Mouse (Mus musculus): ENCODE measurements around the gene Efna4. TPM values are rescaled to one million over a fixed set of nuclear protein-coding genes. Genes with fewer than 3 reads are reported as not detected.

Gene Efna4
- polyA plus RNA-seq, 1 experiment from 2014 or later, result 24.6 TPM

GRCm38 (mm10) chr3:89330948-89331347, 6.9 kb downstream of the Efna4 start:
- H3K4me2 ChIP-seq, result no peak overlapping the region
- no peak overlapping the region for H3K9ac ChIP-seq
- no peak for TF ChIP-seq CTCF (IDR thresholded peaks at IDR 0.05; ENCODE audit: low read depth)
- H3K4me3 ChIP-seq (ENCODE audit: low read depth, low read length), result no peak overlapping the region
- H3K27ac ChIP-seq (ENCODE audit: low read depth), result no peak overlapping the region
- peaks cover 25% of the 10 kb centered on the region for H3K36me3 ChIP-seq (ENCODE audit: insufficient read depth)
- no peak for ATAC-seq (ENCODE audit: insufficient read depth)
- H3K4me1 ChIP-seq (ENCODE audit: insufficient read depth), result 0 out of 2 replicates have a peak, but pooled peaks cover 2% of the 10 kb centered on the region
- 20% methylated on average over 10 of the region's 10 CpGs for WGBS
- DNase-seq, result peak; percentile 37
- no peaks in the 10 kb centered on the region; the same call in 1 of the 2 replicates for H3K27me3 ChIP-seq (ENCODE audit: insufficient read depth, low read length)
- H3K9me3 ChIP-seq (ENCODE audit: low read depth, low read length), result no peaks in the 10 kb centered on the region

DNA sequence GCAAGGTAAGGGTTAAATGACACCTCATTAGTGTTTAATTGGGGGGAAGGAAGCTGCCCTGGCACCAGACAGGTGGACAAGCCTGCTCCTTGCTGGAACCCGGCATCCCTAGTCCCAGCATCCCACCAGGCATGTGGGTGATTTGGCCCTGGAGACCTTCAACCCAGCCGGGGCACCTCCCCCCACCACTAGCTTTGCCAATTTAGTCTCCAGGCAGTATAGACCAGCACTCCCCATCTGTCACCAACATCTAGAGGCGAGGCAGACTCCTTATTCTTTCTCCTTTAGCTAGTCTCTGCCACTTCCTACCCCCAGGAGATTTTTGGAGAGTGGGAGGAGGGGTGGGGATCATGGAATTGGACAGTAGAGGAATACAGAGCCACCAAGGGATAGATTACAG, 7.5 kb downstream of the Efna4 start:
- H3K4me3 ChIP-seq (ENCODE audit: low read depth, low read length), result no peak overlapping the region
- 40% methylated on average over 3 of the region's 3 CpGs for WGBS
- peaks cover 25% of the 10 kb centered on the region for H3K36me3 ChIP-seq (ENCODE audit: insufficient read depth)
- H3K4me1 ChIP-seq (ENCODE audit: insufficient read depth), result no peaks in the 10 kb centered on the region
- no peaks in the 10 kb centered on the region; the same call in 1 of the 2 replicates for H3K27me3 ChIP-seq (ENCODE audit: insufficient read depth, low read length)
- H3K27ac ChIP-seq (ENCODE audit: low read depth), result no peak overlapping the region
- H3K9ac ChIP-seq, result no peak overlapping the region
- no peak for ATAC-seq (ENCODE audit: insufficient read depth)
- no peak for DNase-seq
- no peak for TF ChIP-seq CTCF (IDR thresholded peaks at IDR 0.05; ENCODE audit: low read depth)
- H3K9me3 ChIP-seq (ENCODE audit: low read depth, low read length), result no peaks in the 10 kb centered on the region
- no peak overlapping the region for H3K4me2 ChIP-seq

DNA sequence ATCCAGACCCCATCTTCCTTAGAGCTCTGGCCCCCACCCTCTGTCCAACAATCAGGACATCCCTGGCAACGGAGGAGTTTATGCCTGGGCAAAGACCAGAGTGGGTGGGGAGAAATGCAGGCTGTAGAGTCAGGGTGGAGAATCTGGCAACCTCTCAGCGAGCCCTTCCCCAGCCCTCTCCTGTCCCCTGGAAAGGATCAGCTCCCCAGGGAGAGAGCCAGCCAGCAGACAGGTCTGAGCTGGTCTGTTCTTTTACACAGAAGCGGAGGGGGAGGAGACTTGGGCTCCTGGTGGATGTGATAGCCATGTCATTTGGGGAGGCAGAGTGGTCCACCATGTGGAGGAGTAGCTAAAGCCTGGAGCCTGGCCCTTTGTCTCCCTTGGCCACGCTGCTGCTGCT, 9.2 kb downstream of the Efna4 start:
- WGBS, result 23% methylated on average over 4 of the region's 4 CpGs
- Histone ChIP-seq H3K4me3 (ENCODE audit: low read depth, low read length) (no peak overlapping the region), H3K9ac (no peak overlapping the region), H3K27me3 (ENCODE audit: insufficient read depth, low read length) (no peaks in the 10 kb centered on the region; the same call in 1 of the 2 replicates), H3K4me2 (no peak overlapping the region), H3K27ac (ENCODE audit: low read depth) (no peak overlapping the region), H3K36me3 (ENCODE audit: insufficient read depth) (peaks cover 8% of the 10 kb centered on the region), H3K4me1 (ENCODE audit: insufficient read depth) (no peaks in the 10 kb centered on the region), H3K9me3 (ENCODE audit: low read depth, low read length) (no peaks in the 10 kb centered on the region)
- DNase-seq (no peak), ATAC-seq (ENCODE audit: insufficient read depth) (0 out of 2 replicates have a peak, but pooled peaks have one; percentile 39)
- TF ChIP-seq CTCF (IDR thresholded peaks at IDR 0.05; ENCODE audit: low read depth), result no peak

DNA sequence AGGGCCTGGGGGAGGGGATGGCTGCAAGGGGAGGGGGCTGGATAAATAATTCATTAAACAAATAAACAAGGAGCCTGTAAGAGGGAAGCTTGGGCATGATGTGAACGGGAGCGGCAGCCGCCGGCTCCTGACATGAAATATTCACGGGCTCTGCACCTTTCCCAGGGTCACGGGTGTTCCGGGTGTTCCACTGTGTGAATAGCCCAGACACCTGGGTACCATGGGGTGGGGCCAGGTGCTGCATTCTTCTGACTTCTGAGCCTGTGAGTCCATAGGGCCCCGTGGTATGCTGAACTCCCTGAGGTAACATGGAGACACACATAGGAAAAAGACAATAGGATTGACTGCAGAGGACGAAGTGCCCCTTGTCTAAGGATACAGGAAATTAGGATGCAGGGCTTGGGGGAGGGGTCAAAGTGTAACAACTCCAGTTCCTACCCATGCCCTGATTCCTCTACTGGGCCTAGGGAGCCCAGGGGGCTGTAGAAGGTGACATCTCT, 10.4 kb downstream of the Efna4 start:
- Histone ChIP-seq H3K36me3 (ENCODE audit: insufficient read depth) (no peaks in the 10 kb centered on the region), H3K4me1 (ENCODE audit: insufficient read depth) (no peaks in the 10 kb centered on the region), H3K27me3 (ENCODE audit: insufficient read depth, low read length) (peaks cover 5% of the 10 kb centered on the region), H3K27ac (ENCODE audit: low read depth) (no peak overlapping the region), H3K4me2 (no peak overlapping the region), H3K4me3 (ENCODE audit: low read depth, low read length) (no peak overlapping the region), H3K9ac (no peak overlapping the region), H3K9me3 (ENCODE audit: low read depth, low read length) (no peaks in the 10 kb centered on the region)
- no peak for TF ChIP-seq CTCF (IDR thresholded peaks at IDR 0.05; ENCODE audit: low read depth)
- DNase-seq (no peak), ATAC-seq (ENCODE audit: insufficient read depth) (no peak)
- WGBS, result 28% methylated on average over 9 of the region's 9 CpGs

GRCm38 (mm10) chr3:89325882-89326281, 11.9 kb downstream of the Efna4 start:
- ATAC-seq (ENCODE audit: insufficient read depth), result no peak
- H3K36me3 ChIP-seq (ENCODE audit: insufficient read depth), result no peaks in the 10 kb centered on the region
- H3K27ac ChIP-seq (ENCODE audit: low read depth), result no peak overlapping the region
- H3K27me3 ChIP-seq (ENCODE audit: insufficient read depth, low read length), result peaks cover 21% of the 10 kb centered on the region
- 89% methylated on average over 8 of the region's 8 CpGs for WGBS
- no peaks in the 10 kb centered on the region for H3K9me3 ChIP-seq (ENCODE audit: low read depth, low read length)
- no peak for DNase-seq
- H3K4me3 ChIP-seq (ENCODE audit: low read depth, low read length), result no peak overlapping the region
- H3K9ac ChIP-seq, result no peak overlapping the region
- TF ChIP-seq CTCF (IDR thresholded peaks at IDR 0.05; ENCODE audit: low read depth), result no peak
- H3K4me2 ChIP-seq, result no peak overlapping the region
- peaks cover 13% of the 10 kb centered on the region for H3K4me1 ChIP-seq (ENCODE audit: insufficient read depth)

DNA sequence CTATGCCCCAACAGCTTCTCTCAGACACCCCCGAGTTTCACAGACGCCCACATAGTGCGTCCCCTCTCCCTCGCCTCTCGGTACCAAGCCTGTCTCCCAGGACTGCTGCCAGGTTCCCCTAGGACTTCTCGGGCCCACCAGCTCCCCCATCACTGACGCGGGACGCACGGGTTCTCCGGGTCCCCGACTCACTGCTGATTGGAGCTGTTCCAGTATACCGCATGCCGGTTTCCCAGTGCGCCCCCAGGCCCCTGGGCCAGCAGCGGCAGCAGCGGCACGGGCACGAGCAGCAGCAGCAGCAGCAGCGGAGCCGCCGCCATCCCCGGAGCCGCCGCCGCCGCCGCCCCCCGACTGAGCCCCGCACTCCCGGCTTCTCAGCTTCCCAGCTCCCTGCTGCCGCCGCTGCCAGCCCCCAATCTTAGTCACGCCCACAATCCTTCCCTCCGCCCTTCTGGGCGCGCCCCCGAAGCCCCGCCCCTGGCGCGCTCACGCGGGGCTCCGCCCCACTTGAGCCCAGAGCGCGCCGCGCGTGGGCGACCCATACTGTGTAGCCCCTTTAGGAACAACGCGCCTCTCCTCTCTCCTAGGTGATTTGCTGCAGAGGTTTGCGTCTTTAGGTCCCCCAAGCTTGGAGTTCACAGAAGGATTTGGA, 15.2 kb downstream of the Efna4 start, which contains the start of gene Efna3:
Efna3 (minus strand) TSS at position 452 of the 652 bp plus-strand sequence.
- peak within 1 kb of the TSS; percentile 56 for H3K9ac ChIP-seq
- peaks cover 25% of the 10 kb centered on the region for H3K4me1 ChIP-seq (ENCODE audit: insufficient read depth)
- H3K27ac ChIP-seq (ENCODE audit: low read depth), result no peak within 1 kb of the TSS
- peak within 1 kb of the TSS; percentile 61 for H3K4me3 ChIP-seq (ENCODE audit: low read depth, low read length)
- peaks cover 53% of the 10 kb centered on the region for H3K27me3 ChIP-seq (ENCODE audit: insufficient read depth, low read length)
- no peaks in the 10 kb centered on the region for H3K9me3 ChIP-seq (ENCODE audit: low read depth, low read length)
- peak within 1 kb of the TSS; percentile 98 for H3K4me2 ChIP-seq
- TF ChIP-seq CTCF (IDR thresholded peaks at IDR 0.05; ENCODE audit: low read depth), result no peak
- DNase-seq (peak; percentile 90), ATAC-seq (ENCODE audit: insufficient read depth) (peak; percentile 23)
- no peaks in the 10 kb centered on the region for H3K36me3 ChIP-seq (ENCODE audit: insufficient read depth)
- WGBS, result under 1% methylated on average over 53 of the region's 53 CpGs

- DNase-seq (no peak), ATAC-seq (ENCODE audit: insufficient read depth) (peak; percentile 4; the same call in 1 of the 2 replicates)
- H3K4me3 ChIP-seq (ENCODE audit: low read depth, low read length), result peak overlapping the region; percentile 61
- peak overlapping the region; percentile 98 for H3K4me2 ChIP-seq
- peaks cover 25% of the 10 kb centered on the region for H3K4me1 ChIP-seq (ENCODE audit: insufficient read depth)
- 2% methylated on average over 14 of the region's 14 CpGs for WGBS
- peaks cover 55% of the 10 kb centered on the region for H3K27me3 ChIP-seq (ENCODE audit: insufficient read depth, low read length)
- TF ChIP-seq CTCF (IDR thresholded peaks at IDR 0.05; ENCODE audit: low read depth), result no peak
- no peaks in the 10 kb centered on the region for H3K9me3 ChIP-seq (ENCODE audit: low read depth, low read length)
- no peak overlapping the region for H3K27ac ChIP-seq (ENCODE audit: low read depth)
- H3K36me3 ChIP-seq (ENCODE audit: insufficient read depth), result no peaks in the 10 kb centered on the region
- peak overlapping the region; percentile 56 for H3K9ac ChIP-seq
Observed at GRCm38 (mm10) chr3:89322131-89322500, 15.7 kb downstream of the Efna4 start.

Data from lung, embryonic 14.5 days (tissue).